Mouse (Mus musculus): ENCODE data around the gene Notum. TPM values are rescaled to one million over a fixed set of nuclear protein-coding genes. Genes with fewer than 3 reads are reported as not detected.
A peak's percentile ranks its signal among the peaks of the same experiment; 100 is the strongest.

Notum gene
- polyA plus RNA-seq, 1 experiment: 0.43 TPM

DNA sequence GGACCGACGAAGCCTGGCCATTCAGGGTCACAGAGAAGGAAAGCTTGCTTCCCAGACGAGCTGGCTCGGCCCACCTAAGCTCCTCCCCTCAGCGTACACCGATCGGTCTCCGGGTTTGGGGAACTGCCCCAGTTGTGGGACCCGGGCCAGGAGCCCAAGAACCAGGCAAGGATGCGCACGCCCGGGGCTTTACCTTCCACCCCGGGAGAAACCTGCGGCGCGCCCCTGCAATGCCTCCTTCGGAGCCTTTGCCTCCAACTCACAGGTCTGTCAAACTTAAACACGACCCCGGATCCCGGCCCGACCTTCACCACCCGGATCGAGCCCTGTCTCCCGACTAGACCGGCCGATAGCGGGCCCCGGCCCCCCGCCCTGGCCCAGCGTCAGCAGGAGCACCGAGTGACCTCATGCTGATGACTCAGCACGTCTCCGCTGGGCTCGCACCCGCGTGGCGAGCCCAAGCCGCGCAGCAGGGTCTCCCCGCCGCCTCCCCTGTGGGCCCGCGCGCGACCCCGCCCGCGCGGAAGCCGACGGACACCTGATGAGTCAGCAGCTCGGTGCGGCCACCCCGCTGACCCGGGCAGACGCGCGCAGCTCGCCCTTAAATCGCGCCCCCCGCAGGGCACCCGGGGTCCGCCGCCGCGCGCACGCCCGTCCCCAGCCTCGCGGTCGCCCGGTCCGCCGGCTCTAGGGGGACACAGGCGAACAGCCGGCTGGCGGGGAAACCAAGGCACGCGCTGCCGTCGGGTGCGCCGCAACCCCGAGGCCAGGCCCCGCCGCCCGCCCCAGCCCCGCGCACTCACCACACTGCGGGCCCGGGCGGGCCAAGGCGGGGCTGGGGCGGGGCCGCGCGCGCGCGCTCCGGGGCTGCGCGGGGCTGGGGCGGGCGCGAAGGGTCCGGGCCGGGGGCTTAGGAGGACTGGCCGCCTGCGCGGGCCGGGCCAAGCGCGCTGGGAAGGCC, 28.1 kb downstream of the Notum start:
- Histone ChIP-seq H3K79me3 (ENCODE audit: low read depth) (peaks cover 57% of the 10 kb centered on the region), H3ac (ENCODE audit: control insufficient read depth, insufficient read length, low read depth) (peak overlapping the region; percentile 79), H3K27me3 (ENCODE audit: control insufficient read depth, insufficient read depth, insufficient read length) (no peaks in the 10 kb centered on the region)

DNA sequence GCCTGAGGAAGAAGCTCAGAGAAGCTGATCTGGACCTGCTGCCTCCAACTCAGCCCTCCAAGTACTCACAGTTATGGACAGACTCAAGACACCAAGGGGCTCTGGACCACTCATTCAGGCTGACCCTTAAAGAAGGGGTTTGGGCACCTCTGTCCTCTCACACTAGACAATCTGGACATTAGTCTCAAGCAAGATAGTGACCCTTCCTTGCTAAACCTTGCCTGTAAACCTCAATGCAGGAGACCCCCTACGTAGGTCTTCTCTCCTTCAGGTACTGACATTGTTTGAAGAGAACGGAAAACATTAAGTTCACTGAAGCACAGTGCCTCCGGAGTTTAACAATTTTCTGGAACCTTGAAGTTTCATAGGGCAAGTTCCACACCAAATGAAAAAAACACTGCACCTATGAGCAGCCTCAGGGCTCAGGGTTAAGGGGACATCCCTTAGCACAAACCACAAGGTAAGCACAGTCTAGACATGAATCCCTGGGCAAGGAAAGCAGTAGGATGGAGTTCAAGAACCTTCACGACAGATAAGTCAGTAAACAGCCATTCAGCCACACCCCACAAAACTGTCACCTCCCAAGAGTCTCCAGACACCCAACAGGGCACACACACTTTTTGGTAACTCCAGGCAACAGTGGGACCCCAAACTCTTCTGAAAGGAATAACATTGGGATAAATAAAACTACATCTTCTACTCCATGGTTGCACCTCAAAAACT, 29.1 kb downstream of the Notum start:
- Histone ChIP-seq H3K27me3 (ENCODE audit: control insufficient read depth, insufficient read depth, insufficient read length) (no peaks in the 10 kb centered on the region), H3K79me3 (ENCODE audit: low read depth) (peaks cover 66% of the 10 kb centered on the region), H3K4me3 (ENCODE audit: insufficient read depth, poor library complexity, severe bottlenecking) (peak overlapping the region; percentile 82), H3K36me3 (ENCODE audit: control insufficient read depth, insufficient read depth) (peaks cover 26% of the 10 kb centered on the region), H3ac (ENCODE audit: control insufficient read depth, insufficient read length, low read depth) (peak overlapping the region; percentile 79), H3K79me2 (ENCODE audit: control insufficient read depth, insufficient read depth) (peaks cover 89% of the 10 kb centered on the region)
- no peak for TF ChIP-seq MAX (IDR thresholded peaks at IDR 0.05)
- TF ChIP-seq USF1 (IDR thresholded peaks at IDR 0.05; ENCODE audit: low read depth): no peak
- TF ChIP-seq FOSL1 (IDR thresholded peaks at IDR 0.05; ENCODE audit: insufficient read depth, low read length, poor library complexity, severe bottlenecking): no peak
- no peak for TF ChIP-seq CEBPB (IDR thresholded peaks at IDR 0.05; ENCODE audit: low read depth)
- no peak for TF ChIP-seq MYOG (IDR thresholded peaks at IDR 0.05; ENCODE audit: control insufficient read depth, extremely low read depth, insufficient read length)
- no peak for TF ChIP-seq CTCF (IDR thresholded peaks at IDR 0.05; ENCODE audit: control insufficient read depth, insufficient read depth, insufficient read length)
- TF ChIP-seq MYOD1 (IDR thresholded peaks at IDR 0.05; ENCODE audit: control insufficient read depth, insufficient read length, low read depth): no peak

More for the DNA sequence above, 28.1 kb downstream of the Notum start:
- Histone ChIP-seq H3K79me2 (ENCODE audit: control insufficient read depth, insufficient read depth) (peaks cover 80% of the 10 kb centered on the region), H3K4me3 (ENCODE audit: insufficient read depth, poor library complexity, severe bottlenecking) (peak overlapping the region; percentile 82), H3K36me3 (ENCODE audit: control insufficient read depth, insufficient read depth) (peaks cover 17% of the 10 kb centered on the region)
- TF ChIP-seq USF1 (IDR thresholded peaks at IDR 0.05; ENCODE audit: low read depth) (no peak), MYOD1 (IDR thresholded peaks at IDR 0.05; ENCODE audit: control insufficient read depth, insufficient read length, low read depth) (no peak), MAX (IDR thresholded peaks at IDR 0.05) (peak; percentile 63), CTCF (IDR thresholded peaks at IDR 0.05; ENCODE audit: control insufficient read depth, insufficient read depth, insufficient read length) (peak; percentile 30), FOSL1 (IDR thresholded peaks at IDR 0.05; ENCODE audit: insufficient read depth, low read length, poor library complexity, severe bottlenecking) (no peak)

DNA sequence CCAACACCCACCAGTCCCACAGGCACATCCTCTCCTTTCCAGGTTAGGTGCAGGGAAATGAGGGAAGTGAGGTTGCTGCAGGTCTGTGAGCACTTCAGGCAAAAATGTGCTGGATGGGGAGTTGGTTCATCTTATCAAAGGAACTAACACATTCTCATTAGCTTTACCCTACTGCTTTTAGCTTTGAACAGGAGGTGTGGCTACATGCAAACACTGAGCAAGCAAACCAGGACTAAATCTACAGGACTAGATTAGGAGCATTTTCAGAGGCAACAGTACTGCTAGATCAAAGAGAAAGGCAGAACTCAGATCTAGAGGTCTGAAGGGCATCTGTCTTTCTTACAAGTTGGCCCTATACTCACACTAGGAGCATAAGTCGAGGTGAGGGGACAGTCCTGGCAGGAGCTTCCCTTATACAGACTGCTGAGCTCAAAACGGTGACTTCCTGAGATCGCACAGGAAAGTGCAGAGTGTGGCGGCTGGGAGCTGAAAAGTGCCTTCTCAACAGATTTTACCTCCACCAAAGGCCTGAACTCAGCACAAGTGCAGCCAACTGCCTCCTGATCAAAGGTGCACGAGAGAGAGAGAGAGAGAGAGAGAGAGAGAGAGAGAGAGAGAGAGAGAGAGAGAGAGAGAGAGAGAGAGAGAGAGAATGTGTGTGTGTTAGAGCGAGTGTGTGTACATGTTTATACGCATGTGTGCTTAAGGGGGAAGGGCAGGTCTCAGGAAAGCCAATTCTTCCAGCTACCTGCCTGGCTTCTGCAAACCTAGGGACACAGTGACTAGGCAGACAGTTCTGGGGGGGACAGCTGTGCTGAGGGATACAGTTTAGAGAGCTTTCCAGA, 29.9 kb downstream of the Notum start:
- Histone ChIP-seq H3K27me3 (ENCODE audit: control insufficient read depth, insufficient read depth, insufficient read length) (no peaks in the 10 kb centered on the region), H3K79me2 (ENCODE audit: control insufficient read depth, insufficient read depth) (peaks cover 95% of the 10 kb centered on the region), H3K4me3 (ENCODE audit: insufficient read depth, poor library complexity, severe bottlenecking) (peak overlapping the region; percentile 15), H3ac (ENCODE audit: control insufficient read depth, insufficient read length, low read depth) (peak overlapping the region; percentile 44), H3K79me3 (ENCODE audit: low read depth) (peaks cover 73% of the 10 kb centered on the region), H3K36me3 (ENCODE audit: control insufficient read depth, insufficient read depth) (peaks cover 34% of the 10 kb centered on the region)
- TF ChIP-seq MYOD1 (IDR thresholded peaks at IDR 0.05; ENCODE audit: control insufficient read depth, insufficient read length, low read depth): no peak
- TF ChIP-seq FOSL1 (IDR thresholded peaks at IDR 0.05; ENCODE audit: insufficient read depth, low read length, poor library complexity, severe bottlenecking): no peak
- no peak for TF ChIP-seq USF1 (IDR thresholded peaks at IDR 0.05; ENCODE audit: low read depth)
- TF ChIP-seq MYOG (IDR thresholded peaks at IDR 0.05; ENCODE audit: control insufficient read depth, extremely low read depth, insufficient read length): no peak
- TF ChIP-seq CTCF (IDR thresholded peaks at IDR 0.05; ENCODE audit: control insufficient read depth, insufficient read depth, insufficient read length): no peak
- TF ChIP-seq CEBPB (IDR thresholded peaks at IDR 0.05; ENCODE audit: low read depth): no peak
- no peak for TF ChIP-seq MAX (IDR thresholded peaks at IDR 0.05)

DNA sequence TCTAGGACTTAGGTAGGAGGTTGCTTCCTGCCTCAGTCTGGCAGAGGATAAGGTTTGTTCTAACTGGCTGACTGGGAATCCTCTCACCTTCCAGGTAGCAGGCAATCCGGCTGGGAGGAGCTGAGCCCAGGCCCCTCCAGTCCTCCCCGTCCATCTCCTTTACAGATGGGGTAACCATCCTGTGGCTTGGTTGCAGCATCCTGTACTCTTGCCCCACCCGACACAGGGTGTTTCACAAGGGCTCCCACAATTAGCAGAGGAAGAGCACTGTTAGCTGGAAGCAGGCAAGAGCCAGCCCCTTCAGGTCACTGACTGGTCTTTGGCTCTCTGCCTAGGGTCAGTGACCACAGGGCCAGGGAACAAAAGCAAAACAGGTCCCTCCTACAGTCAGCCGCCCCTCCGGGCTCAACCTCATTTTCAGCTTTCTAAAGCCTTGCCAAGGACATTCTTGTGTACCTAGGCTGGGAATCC, 30.5 kb downstream of the Notum start:
- TF ChIP-seq CEBPB (IDR thresholded peaks at IDR 0.05; ENCODE audit: low read depth) (peak; percentile 56), FOSL1 (IDR thresholded peaks at IDR 0.05; ENCODE audit: insufficient read depth, low read length, poor library complexity, severe bottlenecking) (no peak)
- Histone ChIP-seq H3K27me3 (ENCODE audit: control insufficient read depth, insufficient read depth, insufficient read length) (no peaks in the 10 kb centered on the region), H3K36me3 (ENCODE audit: control insufficient read depth, insufficient read depth) (peaks cover 35% of the 10 kb centered on the region), H3K79me2 (ENCODE audit: control insufficient read depth, insufficient read depth) (peaks cover 95% of the 10 kb centered on the region), H3K4me3 (ENCODE audit: insufficient read depth, poor library complexity, severe bottlenecking) (peak overlapping the region; percentile 21), H3ac (ENCODE audit: control insufficient read depth, insufficient read length, low read depth) (peak overlapping the region; percentile 44), H3K79me3 (ENCODE audit: low read depth) (peaks cover 77% of the 10 kb centered on the region)

DNA sequence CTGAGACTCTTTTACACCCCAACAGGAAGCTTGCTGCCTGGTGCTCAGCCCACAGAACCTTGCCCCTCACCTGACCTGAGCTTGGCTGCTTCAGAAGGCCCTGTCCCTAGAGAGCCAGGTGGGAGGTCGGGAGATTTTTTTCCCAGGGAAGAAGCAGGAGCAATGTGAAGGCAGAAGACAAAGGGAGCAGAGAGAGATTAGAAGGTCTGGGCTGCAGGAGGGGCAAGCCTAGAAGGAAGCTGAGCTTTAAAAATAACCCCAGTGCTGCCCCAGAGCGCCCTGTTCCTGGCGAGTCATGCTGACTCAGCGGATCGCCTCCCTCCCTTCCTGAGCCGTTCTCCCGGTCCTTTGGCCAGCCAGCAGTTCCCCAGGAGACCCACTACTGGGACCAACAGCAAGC, 31.1 kb downstream of the Notum start:
- Histone ChIP-seq H3K79me3 (ENCODE audit: low read depth) (peaks cover 78% of the 10 kb centered on the region), H3K4me3 (ENCODE audit: insufficient read depth, poor library complexity, severe bottlenecking) (peak overlapping the region; percentile 21), H3K79me2 (ENCODE audit: control insufficient read depth, insufficient read depth) (peaks cover 95% of the 10 kb centered on the region), H3K27me3 (ENCODE audit: control insufficient read depth, insufficient read depth, insufficient read length) (no peaks in the 10 kb centered on the region), H3ac (ENCODE audit: control insufficient read depth, insufficient read length, low read depth) (peak overlapping the region; percentile 20), H3K36me3 (ENCODE audit: control insufficient read depth, insufficient read depth) (peaks cover 35% of the 10 kb centered on the region)
- TF ChIP-seq MAX (IDR thresholded peaks at IDR 0.05): no peak
- no peak for TF ChIP-seq USF1 (IDR thresholded peaks at IDR 0.05; ENCODE audit: low read depth)
- no peak for TF ChIP-seq FOSL1 (IDR thresholded peaks at IDR 0.05; ENCODE audit: insufficient read depth, low read length, poor library complexity, severe bottlenecking)
- TF ChIP-seq MYOD1 (IDR thresholded peaks at IDR 0.05; ENCODE audit: control insufficient read depth, insufficient read length, low read depth): no peak
- no peak for TF ChIP-seq CEBPB (IDR thresholded peaks at IDR 0.05; ENCODE audit: low read depth)
- no peak for TF ChIP-seq CTCF (IDR thresholded peaks at IDR 0.05; ENCODE audit: control insufficient read depth, insufficient read depth, insufficient read length)
- TF ChIP-seq MYOG (IDR thresholded peaks at IDR 0.05; ENCODE audit: control insufficient read depth, extremely low read depth, insufficient read length): no peak
